Mouse (Mus musculus) right cerebral cortex, adult 2 months (tissue): ENCODE results near the gene Pdha2.

Experiments
- DNase-seq, 2 experiments: peaks; one replicate each; pipeline ENCODE4 v3.0.0; 2021 to 2022; ENCODE audit warnings: low spot score in 2 of 2

Pdha2 gene

DNA sequence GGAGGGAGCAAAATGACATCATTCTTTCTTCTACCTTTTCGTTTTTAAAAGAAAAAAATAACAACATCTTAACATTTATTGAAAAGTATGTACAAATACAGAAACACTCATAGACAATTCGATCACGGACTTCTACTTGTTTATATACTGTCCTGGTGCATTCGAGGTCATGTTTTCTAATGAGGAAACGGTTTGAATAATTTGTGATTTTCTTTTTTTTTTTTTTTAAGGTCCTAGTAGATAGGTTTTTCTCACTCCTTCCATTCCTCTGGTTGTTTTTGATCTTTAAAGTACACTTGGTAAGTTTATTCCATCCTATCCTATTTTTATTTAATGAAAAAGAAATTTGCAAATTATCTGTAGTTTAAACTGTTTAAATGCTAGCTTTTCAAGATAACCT is at the start of gene Pdha2:
Gene Pdha2, minus strand, starts transcription at position 101 of the 400 bp plus-strand sequence.
- no peak for DNase-seq

DNA sequence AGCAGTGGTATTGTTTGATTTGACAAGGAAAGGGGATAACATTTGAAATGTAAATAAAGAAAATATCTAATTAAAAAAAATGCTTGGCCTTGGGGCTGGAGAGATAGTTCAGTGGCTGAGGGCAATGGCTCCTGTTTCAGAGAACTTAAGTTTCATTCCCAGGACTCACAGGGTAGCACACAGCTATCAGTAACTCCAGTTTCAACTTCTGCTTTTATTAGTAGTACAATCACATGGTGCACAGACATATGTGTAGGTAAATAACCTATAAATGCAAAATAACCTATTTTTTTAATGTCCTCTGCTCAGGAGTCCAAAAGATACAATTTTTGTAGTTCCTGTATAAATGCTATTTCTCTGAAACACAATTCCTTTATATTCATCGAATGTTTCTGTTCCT is 48.4 kb upstream of the Pdha2 start:
- no peak for DNase-seq

DNA sequence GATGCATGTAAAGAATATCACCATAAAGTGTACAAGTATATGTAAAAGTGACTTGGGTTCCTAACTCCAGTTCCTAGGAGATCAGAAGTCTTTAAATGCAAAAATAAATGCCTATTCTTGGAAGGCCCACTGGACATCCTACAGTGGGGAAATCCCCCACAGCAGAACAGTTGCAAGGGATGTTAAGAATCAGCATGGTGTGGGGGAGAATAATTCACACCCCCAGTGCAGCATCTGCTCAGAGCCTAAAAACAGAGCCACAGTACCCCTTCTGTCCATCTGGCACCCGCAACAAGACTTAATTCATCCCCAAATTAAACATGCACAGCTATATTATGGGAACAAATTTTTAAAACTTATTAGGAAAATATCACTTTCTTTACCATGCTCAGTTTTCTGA is 39.3 kb upstream of the Pdha2 start:
- DNase-seq: peak; percentile 66 to 67

DNA sequence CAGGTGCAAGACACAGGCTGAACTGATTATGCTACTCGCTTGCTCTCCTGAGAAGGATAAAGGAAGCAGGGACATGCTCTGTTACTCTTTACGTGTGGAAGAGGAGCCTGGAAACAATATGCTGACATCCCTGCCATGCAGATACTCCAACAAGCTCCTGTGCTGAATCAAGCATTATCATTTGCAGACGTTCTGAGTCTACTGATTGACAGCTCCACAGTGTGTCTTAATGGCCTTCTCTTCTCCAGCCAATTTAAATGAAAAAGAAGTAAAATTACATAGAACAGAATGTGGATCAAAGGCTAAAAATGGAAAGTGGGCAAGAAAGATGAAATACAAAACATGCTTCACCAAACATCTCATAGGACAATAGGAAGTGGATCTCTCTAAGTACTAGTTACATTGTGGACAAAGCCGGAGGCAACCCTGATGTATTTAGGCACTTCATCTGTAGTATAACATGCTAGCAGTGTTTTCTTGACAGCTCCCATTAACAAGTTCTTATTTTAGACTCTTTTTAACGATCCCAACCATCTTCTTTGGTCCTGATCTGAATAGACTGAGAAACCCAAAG is 32.7 kb upstream of the Pdha2 start:
- no peak for DNase-seq

DNA sequence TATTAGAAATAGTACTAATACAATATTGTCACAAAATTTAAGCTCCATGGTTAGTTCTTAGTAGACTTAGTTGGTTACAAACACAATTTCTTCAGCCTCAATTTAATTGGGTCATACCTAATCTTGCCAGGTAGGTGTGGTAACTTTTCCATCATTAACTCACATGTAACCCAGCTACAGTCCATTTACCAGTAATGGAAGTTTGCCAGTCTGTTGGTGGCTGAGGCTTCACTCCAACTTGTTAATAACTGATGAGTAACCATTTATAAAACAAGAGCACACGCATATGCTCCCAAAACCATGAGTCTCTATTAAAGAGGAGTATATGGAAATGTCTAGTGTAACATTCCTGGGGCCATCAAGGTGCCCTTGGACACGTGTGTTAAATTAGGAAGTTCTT is 25.9 kb upstream of the Pdha2 start:
- DNase-seq: no peak

DNA sequence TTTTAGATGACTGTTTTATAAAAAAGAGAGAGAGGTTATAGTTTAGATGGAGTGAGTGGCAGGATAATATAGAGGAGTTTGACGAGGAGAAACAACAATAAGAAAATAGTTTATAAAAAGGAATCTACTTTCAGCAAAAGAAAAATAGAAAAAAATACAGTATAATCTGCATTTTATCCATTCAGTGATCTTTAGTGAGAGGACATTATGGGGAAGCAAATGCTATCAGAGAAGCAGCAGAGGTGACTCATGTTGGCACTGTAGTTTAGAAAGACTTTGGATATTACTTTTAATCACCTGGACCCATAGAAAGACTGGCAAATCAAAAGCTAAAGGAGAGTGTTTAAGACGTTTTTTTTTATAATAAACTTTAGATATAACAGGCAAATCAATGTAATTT is 17.0 kb upstream of the Pdha2 start:
- no peak for DNase-seq

DNA sequence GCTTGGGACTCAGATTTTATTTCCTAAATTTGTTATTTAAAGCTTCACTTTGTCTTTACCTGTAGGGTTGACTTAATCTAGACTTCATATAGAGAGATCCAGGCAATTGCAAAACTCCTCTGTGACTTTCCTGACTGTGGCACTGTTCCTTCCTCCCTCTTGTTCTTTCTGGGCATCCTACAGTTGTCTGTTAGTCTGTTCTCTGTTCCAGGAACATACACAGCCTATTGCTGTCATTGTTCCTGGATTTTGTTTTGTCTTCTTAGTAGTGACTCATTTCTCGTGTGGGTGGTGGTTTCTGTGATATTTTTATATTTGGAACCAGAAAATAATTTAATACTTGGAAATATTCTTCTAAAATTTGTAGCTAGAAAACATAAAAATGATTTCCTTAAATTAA is 10.2 kb upstream of the Pdha2 start:
- DNase-seq: no peak

DNA sequence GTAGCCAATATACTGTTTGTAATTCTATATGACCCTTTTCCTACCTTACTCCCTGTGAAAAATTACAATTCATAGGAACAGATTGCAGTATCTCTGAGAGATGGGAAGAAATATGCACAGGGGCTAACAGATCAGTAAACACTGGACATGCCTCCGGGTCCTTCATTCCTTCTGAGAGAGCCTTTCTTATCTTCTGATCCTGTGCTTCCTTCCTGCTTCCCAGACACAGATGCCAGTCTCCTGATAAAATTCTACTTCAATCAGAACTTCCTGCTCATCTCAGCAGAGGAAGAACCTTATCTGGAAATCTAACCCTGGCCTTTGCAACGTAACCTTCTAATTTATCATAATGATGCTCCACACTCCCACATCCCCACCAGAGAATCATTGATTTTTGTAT is 6.4 kb upstream of the Pdha2 start:
- no peak for DNase-seq

DNA sequence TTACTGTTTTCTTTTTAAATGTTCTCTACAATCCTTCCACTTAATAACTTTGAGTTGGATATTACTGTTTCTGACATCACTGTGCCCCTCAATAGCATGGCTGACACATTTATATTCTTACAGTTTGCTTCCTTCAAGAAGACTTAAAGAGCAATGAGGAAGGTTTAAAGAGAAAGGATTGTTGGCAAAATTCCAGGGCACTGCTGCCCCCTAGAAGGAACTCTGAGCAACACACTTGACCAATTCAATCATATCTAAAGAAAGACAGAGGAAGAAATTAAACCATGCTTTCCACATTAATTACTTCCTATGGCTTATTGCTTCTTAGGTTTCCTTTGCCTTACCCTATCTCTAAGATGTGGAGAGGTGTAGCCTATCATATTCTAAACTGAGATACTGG is 4.8 kb upstream of the Pdha2 start:
- no peak for DNase-seq

DNA sequence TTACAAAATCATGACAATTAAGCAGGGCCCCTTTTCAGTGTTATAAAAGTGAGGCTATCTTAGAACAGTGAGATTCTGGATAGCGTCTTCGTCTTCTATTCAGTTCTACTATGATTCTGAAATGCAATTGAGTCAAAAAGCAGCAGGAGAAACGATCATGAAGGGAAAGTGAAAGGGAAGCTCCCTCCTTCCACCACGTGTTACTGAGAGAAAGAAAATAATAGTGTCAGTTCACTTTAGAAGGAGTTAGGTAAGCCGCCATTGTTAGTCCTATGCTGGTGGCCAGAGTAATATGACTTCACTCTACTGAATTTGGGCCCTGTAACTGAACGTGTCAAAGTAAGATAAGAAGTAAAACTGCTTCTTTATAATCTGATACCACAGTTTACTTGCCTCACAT is 4.1 kb upstream of the Pdha2 start:
- DNase-seq: no peak

DNA sequence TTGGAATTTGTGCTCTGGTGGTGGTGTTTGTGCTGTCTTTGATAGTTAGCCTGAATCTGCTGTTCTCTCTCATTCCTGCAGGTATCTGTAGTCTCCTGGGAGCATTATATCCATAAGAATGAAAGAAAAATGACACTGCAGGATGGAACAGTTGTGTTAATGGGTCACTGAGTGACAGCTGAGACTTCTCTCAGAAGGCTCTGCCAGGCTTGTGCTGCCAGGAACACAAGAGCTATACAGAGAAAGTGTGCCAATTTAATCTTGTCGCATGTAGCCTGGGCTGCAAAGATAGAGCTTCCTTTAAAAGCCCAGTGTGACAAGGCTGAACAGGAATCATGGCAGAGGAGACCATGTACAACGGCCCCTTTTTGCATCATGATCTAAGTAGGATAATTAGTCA is 2.6 kb upstream of the Pdha2 start:
- no peak for DNase-seq

DNA sequence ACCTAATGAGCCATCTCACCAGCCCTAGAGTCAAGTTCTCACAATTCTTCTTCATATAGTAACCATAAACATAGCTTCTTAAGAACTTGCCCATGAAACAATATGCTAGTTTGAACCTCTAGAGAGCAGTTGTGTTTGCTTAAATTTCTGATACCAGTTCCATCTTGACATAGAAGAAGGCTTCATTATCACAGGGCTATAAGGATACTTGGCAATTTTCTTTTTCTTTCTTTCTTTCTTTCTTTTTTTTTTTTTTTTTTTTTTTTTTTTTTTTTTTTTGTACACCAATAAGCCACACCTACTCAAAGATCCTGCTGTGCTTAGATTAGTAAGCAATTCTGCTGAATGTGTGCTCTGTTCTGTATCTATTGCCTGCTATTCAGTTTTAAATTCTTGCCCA is 2.0 kb upstream of the Pdha2 start:
- DNase-seq: no peak

DNA sequence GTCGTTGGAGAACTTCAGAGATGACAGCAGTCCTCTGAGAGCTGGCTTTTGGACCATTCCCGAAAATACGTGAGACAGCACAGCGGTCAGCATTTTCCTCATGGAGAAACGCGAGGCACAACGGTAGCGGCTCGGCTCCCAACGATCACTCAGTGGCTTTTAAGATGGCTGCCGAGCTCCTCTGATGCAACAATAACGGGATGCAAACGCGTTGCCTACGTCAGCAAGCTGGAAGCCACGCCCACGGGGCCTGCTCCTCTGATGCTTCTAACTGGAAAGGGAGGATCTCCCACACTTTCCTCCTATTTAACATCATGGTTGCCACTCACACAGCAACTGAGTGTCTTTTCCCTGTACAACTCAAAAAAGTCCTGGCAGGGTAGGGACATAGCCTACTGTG is 511 bp downstream of the Pdha2 start:
- DNase-seq: no peak

DNA sequence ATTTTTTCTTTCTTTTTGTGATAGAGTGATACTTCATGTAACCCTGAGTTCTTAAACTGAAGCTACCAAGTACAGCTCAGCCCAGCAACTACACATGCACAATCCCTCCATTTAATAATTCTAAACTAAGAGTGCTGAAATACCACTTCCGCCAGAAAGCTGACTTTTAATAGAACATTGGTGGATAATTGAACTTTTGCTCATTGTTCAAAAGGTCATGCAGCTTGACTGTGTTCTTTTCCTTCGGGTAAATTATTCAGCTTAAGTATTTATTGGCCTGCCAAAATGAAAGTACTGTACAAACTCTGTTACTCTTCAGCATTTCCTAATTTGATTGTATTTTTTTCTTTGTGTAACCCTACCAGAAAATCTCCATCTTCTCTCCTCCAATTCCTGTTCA is 10.4 kb downstream of the Pdha2 start:
- no peak for DNase-seq

DNA sequence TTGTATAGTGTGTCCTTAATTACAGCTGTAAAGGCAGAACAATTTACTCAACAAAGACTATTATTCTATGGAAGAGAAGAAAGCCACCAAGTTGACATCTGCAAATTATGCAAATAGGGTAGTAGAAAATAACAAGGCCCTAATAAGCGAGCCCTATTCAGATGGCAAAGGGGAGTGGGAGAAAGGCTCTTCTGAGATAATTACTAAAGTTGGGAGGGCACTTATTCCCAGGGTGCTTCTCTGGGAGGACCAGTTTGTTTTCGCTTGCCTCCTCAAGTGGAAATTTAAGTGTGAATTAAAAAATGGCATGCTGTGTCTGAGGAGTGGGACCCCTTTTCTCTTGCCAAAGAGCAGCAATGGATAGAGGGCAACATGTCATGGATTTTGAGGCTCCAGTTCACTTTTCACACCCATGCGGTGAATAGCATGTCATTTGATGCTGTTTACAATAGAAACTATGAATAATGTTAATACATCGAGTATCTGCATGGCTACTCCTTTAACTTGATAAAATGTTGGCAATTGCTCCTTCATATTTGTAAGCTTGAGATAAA is 14.8 kb downstream of the Pdha2 start:
- DNase-seq: no peak

DNA sequence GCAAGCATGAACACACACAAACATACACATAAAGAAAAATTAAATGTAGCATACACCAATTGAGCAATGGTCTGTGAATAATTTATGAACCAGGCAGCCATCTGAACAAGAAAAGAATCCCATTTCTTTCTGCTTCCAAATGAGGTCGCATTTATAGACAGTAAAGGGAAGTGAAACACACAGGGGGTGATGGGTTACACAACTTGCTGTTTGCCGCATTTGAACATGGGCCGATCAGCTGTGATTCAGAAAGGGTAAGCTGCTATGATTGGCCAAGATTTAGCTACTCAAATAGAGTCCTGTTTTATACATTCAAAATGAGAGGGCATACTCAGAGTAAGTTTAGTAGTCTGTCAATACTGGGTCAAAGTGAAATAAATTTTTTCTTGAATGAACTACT is 20.5 kb downstream of the Pdha2 start:
- DNase-seq: no peak

DNA sequence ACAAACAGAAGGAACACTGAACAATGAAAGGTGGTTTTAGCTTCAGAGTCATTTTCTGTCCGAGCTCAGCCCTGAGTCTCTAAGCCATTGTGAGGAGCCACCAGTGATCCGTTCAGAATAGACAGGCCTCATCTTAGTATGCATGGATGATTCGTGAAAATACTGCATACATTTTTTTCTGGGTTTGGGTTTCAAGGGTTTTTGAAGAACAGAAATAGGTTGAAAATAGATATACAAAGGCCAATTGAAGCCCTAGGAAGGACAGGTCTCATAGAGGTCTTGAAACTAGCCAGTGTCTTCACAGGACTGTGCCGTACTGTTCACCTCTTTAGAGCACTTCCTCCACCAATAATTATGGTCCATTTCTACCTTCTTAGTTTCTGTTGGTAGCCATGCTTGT is 21.7 kb downstream of the Pdha2 start:
- no peak for DNase-seq

DNA sequence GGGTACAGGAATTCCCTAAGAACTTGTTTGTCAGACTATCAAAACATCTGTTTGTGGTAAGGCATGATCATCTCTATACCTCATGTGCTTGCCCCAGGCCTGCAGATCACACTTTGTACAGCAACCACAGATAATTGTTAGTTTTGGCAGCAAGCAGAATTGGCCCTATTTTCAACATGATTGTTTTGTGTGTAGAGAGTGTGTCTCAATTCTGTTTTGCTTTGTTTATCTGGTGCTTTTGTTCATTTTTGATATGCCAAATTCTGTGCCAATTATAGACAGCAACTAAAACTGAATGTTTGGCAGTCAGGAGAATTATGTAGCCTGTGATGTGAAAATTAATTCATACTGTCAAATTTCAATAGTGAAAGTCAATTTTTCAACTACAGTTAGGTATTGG is 51.2 kb downstream of the Pdha2 start:
- DNase-seq: no peak
